Mouse (Mus musculus): Measurements from ENCODE around the gene Tmem132c. TPM values are rescaled to one million over a fixed set of nuclear protein-coding genes. Genes with fewer than 3 reads are reported as not detected.

Gene Tmem132c
- polyA plus RNA-seq, 1 experiment, result 0.20 TPM

- Histone ChIP-seq H3K4me3 (ENCODE audit: control insufficient read depth, low read depth, low read length) (no peak overlapping the region), H3K36me3 (ENCODE audit: control insufficient read depth, insufficient read depth, low read length) (peaks cover 8% of the 10 kb centered on the region), H3K27me3 (ENCODE audit: control insufficient read depth, insufficient read depth, low read length) (no peaks in the 10 kb centered on the region), H3K4me1 (ENCODE audit: control insufficient read depth, insufficient read depth, low read length) (no peaks in the 10 kb centered on the region), H3K27ac (ENCODE audit: control insufficient read depth, insufficient read depth, low read depth, low read length) (no peak overlapping the region)
- no peak for TF ChIP-seq CTCF (IDR thresholded peaks at IDR 0.05; ENCODE audit: control insufficient read depth, insufficient read depth, insufficient replicate concordance, low read depth, low read length)
- no peak for TF ChIP-seq POLR2A (IDR thresholded peaks at IDR 0.05; ENCODE audit: control insufficient read depth, low read depth, low read length)
Observed at GRCm38 (mm10) chr5:127592854-127593253, 351.2 kb downstream of the Tmem132c start.

- Histone ChIP-seq H3K36me3 (ENCODE audit: control insufficient read depth, insufficient read depth, low read length) (peaks cover 10% of the 10 kb centered on the region), H3K27me3 (ENCODE audit: control insufficient read depth, insufficient read depth, low read length) (no peaks in the 10 kb centered on the region), H3K4me3 (ENCODE audit: control insufficient read depth, low read depth, low read length) (peak overlapping the region; percentile 71), H3K4me1 (ENCODE audit: control insufficient read depth, insufficient read depth, low read length) (no peaks in the 10 kb centered on the region), H3K27ac (ENCODE audit: control insufficient read depth, insufficient read depth, low read depth, low read length) (no peak overlapping the region)
- TF ChIP-seq POLR2A (IDR thresholded peaks at IDR 0.05; ENCODE audit: control insufficient read depth, low read depth, low read length), result no peak
- TF ChIP-seq CTCF (IDR thresholded peaks at IDR 0.05; ENCODE audit: control insufficient read depth, insufficient read depth, insufficient replicate concordance, low read depth, low read length), result no peak
Observed at GRCm38 (mm10) chr5:127595676-127596075, 354.1 kb downstream of the Tmem132c start.

DNA sequence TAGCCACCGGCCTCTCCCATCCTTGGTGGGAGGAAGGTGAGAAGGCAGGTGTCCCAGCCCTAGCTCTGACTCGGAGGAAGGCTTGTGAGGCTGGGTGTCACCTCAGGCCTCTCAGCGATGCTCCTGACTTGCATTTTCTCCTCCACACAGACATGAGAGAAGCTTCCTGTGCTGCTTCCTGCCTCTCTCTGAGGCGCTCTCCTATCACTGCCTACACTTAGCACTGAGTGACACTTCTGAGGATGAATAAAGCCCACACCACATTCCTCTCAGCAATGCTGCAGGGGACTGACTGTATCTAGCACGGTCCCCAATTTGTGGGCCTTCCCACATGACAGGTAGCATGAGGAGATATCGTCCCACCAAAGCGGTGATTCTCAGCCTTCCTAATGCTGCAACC lies 355.3 kb downstream of the Tmem132c start:
- Histone ChIP-seq H3K4me1 (ENCODE audit: control insufficient read depth, insufficient read depth, low read length) (no peaks in the 10 kb centered on the region), H3K4me3 (ENCODE audit: control insufficient read depth, low read depth, low read length) (peak overlapping the region; percentile 71), H3K27me3 (ENCODE audit: control insufficient read depth, insufficient read depth, low read length) (no peaks in the 10 kb centered on the region), H3K36me3 (ENCODE audit: control insufficient read depth, insufficient read depth, low read length) (peaks cover 12% of the 10 kb centered on the region), H3K27ac (ENCODE audit: control insufficient read depth, insufficient read depth, low read depth, low read length) (no peak overlapping the region)
- TF ChIP-seq POLR2A (IDR thresholded peaks at IDR 0.05; ENCODE audit: control insufficient read depth, low read depth, low read length) (no peak), CTCF (IDR thresholded peaks at IDR 0.05; ENCODE audit: control insufficient read depth, insufficient read depth, insufficient replicate concordance, low read depth, low read length) (no peak)

- Histone ChIP-seq H3K27me3 (ENCODE audit: control insufficient read depth, insufficient read depth, low read length) (no peaks in the 10 kb centered on the region), H3K4me1 (ENCODE audit: control insufficient read depth, insufficient read depth, low read length) (peaks cover 2% of the 10 kb centered on the region; the same call in 1 of the 2 replicates), H3K36me3 (ENCODE audit: control insufficient read depth, insufficient read depth, low read length) (peaks cover 11% of the 10 kb centered on the region)
Observed at GRCm38 (mm10) chr5:127602996-127603395, 361.4 kb downstream of the Tmem132c start.

DNA sequence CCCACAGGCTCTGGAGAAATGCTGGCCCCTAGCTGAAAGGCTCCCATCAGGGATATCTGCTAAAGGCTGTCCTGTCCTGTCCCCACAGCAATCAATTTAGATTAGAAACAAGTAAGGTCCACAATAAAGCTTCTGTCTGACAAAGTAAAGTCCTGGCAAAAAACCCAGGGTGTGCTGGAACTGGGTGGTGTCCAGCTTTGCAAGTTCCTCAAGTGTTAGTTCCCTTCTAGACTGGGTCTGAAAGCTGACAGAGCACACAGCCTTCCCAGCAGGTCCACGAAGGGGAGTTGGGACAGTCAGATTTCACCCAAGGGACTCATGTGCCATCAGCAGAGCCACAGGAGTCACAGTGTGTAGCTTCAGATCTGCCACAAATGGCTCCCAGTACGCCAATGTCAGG lies 365.9 kb downstream of the Tmem132c start:
- H3K4me3 ChIP-seq (ENCODE audit: control insufficient read depth, low read depth, low read length), result no peak overlapping the region

More at GRCm38 (mm10) chr5:127602996-127603395, 361.4 kb downstream of the Tmem132c start:
- TF ChIP-seq POLR2A (IDR thresholded peaks at IDR 0.05; ENCODE audit: control insufficient read depth, low read depth, low read length) (no peak), CTCF (IDR thresholded peaks at IDR 0.05; ENCODE audit: control insufficient read depth, insufficient read depth, insufficient replicate concordance, low read depth, low read length) (no peak)
- no peak overlapping the region for H3K4me3 ChIP-seq (ENCODE audit: control insufficient read depth, low read depth, low read length)
- H3K27ac ChIP-seq (ENCODE audit: control insufficient read depth, insufficient read depth, low read depth, low read length), result no peak overlapping the region

DNA sequence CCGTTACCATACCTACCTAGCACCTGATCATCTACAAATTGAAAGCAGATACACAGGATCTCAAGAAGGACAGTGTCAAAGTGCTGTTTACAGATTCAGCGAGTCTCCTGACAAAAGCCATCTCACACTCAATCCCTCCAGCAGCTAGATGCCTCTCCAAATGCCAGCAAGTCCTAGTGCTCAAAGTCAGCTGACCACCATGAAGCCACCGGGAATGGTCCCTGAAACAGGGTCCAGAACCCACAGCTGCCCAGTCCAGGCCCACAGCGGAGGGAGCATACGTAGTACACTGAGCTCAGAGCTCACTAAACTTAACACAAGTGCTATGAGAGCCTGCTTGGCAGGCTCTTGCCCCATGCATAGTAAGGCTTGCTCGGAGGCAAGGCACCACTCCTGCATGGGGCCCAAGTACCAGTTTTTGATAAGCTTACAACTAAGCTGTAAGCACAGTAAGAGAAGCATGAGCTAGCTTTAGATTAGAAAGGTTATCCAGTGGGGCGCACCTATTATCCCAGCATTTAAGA lies 367.6 kb downstream of the Tmem132c start:
- Histone ChIP-seq H3K27ac (ENCODE audit: control insufficient read depth, insufficient read depth, low read depth, low read length) (no peak overlapping the region), H3K27me3 (ENCODE audit: control insufficient read depth, insufficient read depth, low read length) (no peaks in the 10 kb centered on the region), H3K4me1 (ENCODE audit: control insufficient read depth, insufficient read depth, low read length) (peaks cover 3% of the 10 kb centered on the region; the same call in 1 of the 2 replicates), H3K4me3 (ENCODE audit: control insufficient read depth, low read depth, low read length) (no peak overlapping the region), H3K36me3 (ENCODE audit: control insufficient read depth, insufficient read depth, low read length) (peaks cover 3% of the 10 kb centered on the region; the same call in 1 of the 2 replicates)
- TF ChIP-seq POLR2A (IDR thresholded peaks at IDR 0.05; ENCODE audit: control insufficient read depth, low read depth, low read length) (no peak), CTCF (IDR thresholded peaks at IDR 0.05; ENCODE audit: control insufficient read depth, insufficient read depth, insufficient replicate concordance, low read depth, low read length) (no peak)

More for the DNA sequence above, 365.9 kb downstream of the Tmem132c start:
- Histone ChIP-seq H3K36me3 (ENCODE audit: control insufficient read depth, insufficient read depth, low read length) (peaks cover 5% of the 10 kb centered on the region), H3K27me3 (ENCODE audit: control insufficient read depth, insufficient read depth, low read length) (no peaks in the 10 kb centered on the region), H3K27ac (ENCODE audit: control insufficient read depth, insufficient read depth, low read depth, low read length) (no peak overlapping the region), H3K4me1 (ENCODE audit: control insufficient read depth, insufficient read depth, low read length) (peaks cover 3% of the 10 kb centered on the region; the same call in 1 of the 2 replicates)
- no peak for TF ChIP-seq CTCF (IDR thresholded peaks at IDR 0.05; ENCODE audit: control insufficient read depth, insufficient read depth, insufficient replicate concordance, low read depth, low read length)
- TF ChIP-seq POLR2A (IDR thresholded peaks at IDR 0.05; ENCODE audit: control insufficient read depth, low read depth, low read length), result no peak

GRCm38 (mm10) chr5:127610787-127611509 lies 369.3 kb downstream of the Tmem132c start:
- peaks cover 6% of the 10 kb centered on the region for H3K4me1 ChIP-seq (ENCODE audit: control insufficient read depth, insufficient read depth, low read length)
- H3K36me3 ChIP-seq (ENCODE audit: control insufficient read depth, insufficient read depth, low read length), result peaks cover 2% of the 10 kb centered on the region; the same call in 1 of the 2 replicates
- TF ChIP-seq CTCF (IDR thresholded peaks at IDR 0.05; ENCODE audit: control insufficient read depth, insufficient read depth, insufficient replicate concordance, low read depth, low read length), result no peak
- no peak for TF ChIP-seq POLR2A (IDR thresholded peaks at IDR 0.05; ENCODE audit: control insufficient read depth, low read depth, low read length)
- no peaks in the 10 kb centered on the region for H3K27me3 ChIP-seq (ENCODE audit: control insufficient read depth, insufficient read depth, low read length)
- H3K27ac ChIP-seq (ENCODE audit: control insufficient read depth, insufficient read depth, low read depth, low read length), result peak overlapping the region; percentile 35
- no peak overlapping the region for H3K4me3 ChIP-seq (ENCODE audit: control insufficient read depth, low read depth, low read length)

All from testis, adult 2 months (tissue).